Mouse (Mus musculus) hindbrain, embryonic 10.5 days (tissue): ENCODE results near the gene Prim2. TPM values are rescaled to one million over a fixed set of nuclear protein-coding genes. Genes with fewer than 3 reads are reported as not detected.
"Not testable (repeated sequence)": the region's sequence is repeated elsewhere in the genome, so short reads cannot be mapped to it uniquely, and the experiment has no call there.

Experiments used
- DNase-seq: peaks from one replicate; pipeline ENCODE4 v3.0.0-alpha.2; 2017; ENCODE audit warnings: low spot score
- H3K27ac ChIP-seq: fragments of 300-500 bp; sonication (generic); 2 replicates; pipeline ENCODE4 v1.5.1; 2016; ENCODE audit warnings: mild to moderate bottlenecking, moderate library complexity
- H3K27me3 ChIP-seq: fragments of 300-500 bp; sonication (generic); 2 replicates; pipeline ENCODE4 v1.6.1; 2016; ENCODE audit warnings: mild to moderate bottlenecking; ENCODE audit not compliant: poor library complexity, insufficient read depth, severe bottlenecking
- H3K36me3 ChIP-seq: fragments of 300-500 bp; sonication (generic); 2 replicates; pipeline ENCODE4 v1.6.1; 2016; ENCODE audit warnings: mild to moderate bottlenecking, moderate library complexity
- H3K4me1 ChIP-seq: fragments of 300-500 bp; sonication (generic); replicated peaks from 2 replicates; pipeline ENCODE4 v1.6.1; 2016; ENCODE audit warnings: mild to moderate bottlenecking
- H3K4me3 ChIP-seq: fragments of 300-500 bp; sonication (generic); 2 replicates; pipeline ENCODE4 v1.5.1; 2016; ENCODE audit warnings: mild to moderate bottlenecking, moderate library complexity
- H3K9me3 ChIP-seq: fragments of 300-500 bp; sonication (generic); 2 replicates; pipeline ENCODE4 v1.6.1; 2016; ENCODE audit warnings: mild to moderate bottlenecking, moderate library complexity
- whole genome bisulfite sequencing: fragments of 180-500 bp; shearing (Covaris S2); methylation state at CpG from one replicate; pipeline ENCODE4 v1.1.7; 2016; 5-methylcytosine and 5-hydroxymethylcytosine counted together
- polyA plus RNA-seq: library from polyadenylated mRNA; unstranded; fragments of >200 nt; fragmentation: Nextera tagmentation; extraction: Ambion mirVana; gene quantifications from 2 replicates; pipeline ENCODE4 v1.2.1, GENCODE M21; 2016

Prim2 gene
- polyA plus RNA-seq, 1 experiment from 2014 or later, result 44.4 TPM

DNA sequence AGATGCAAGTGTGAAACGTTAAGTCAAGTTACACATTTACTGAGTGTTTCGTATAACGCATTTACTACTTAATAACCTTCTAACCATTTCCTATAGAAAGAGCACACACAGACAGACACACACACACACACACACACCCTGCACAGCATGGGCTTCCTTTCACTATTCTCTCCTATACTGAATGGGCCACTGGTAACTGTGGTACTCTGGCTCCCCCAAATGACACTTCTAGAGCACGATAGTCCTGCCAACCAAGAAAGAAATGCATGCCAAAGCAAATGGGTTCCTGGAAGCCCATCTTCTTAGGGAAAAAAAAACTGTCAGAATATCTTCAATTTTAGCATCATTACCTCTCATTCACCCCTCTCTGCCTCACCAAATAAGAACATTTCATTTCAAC is 22.4 kb downstream of the Prim2 start:
- no peaks in the 10 kb centered on the region for H3K4me1 ChIP-seq
- no peak overlapping the region for H3K27ac ChIP-seq
- H3K9me3 ChIP-seq, result no peaks in the 10 kb centered on the region
- 84% methylated on average over 4 of the region's 4 CpGs for WGBS
- no peak overlapping the region for H3K4me3 ChIP-seq
- DNase-seq, result no peak
- H3K36me3 ChIP-seq, result peaks cover 75% of the 10 kb centered on the region
- no peaks in the 10 kb centered on the region for H3K27me3 ChIP-seq

DNA sequence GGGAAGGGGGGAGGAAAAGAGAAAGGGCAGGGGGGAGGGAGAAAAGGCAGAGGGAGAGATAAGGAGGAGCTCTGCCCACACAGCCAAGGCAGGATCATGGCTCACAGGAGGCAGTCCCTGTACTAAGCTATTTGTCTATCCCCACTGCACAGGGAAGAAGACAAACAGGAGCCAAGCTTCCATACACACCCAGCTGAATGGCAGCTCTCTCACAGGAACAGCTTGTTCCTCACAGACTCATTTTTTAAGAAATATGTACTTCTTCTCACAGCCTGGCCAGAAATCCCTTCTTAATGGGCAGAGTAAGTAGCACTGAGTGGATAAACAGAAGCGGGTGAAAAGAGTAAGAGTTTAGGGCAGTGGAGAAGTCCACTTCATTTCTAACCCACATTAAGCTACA is 23.9 kb downstream of the Prim2 start:
- Histone ChIP-seq H3K27me3 (no peaks in the 10 kb centered on the region), H3K9me3 (no peaks in the 10 kb centered on the region), H3K4me1 (no peaks in the 10 kb centered on the region), H3K4me3 (no peak overlapping the region), H3K36me3 (peaks cover 75% of the 10 kb centered on the region), H3K27ac (no peak overlapping the region)
- no peak for DNase-seq
- WGBS, result 91% methylated on average over 1 of the region's 1 CpGs

DNA sequence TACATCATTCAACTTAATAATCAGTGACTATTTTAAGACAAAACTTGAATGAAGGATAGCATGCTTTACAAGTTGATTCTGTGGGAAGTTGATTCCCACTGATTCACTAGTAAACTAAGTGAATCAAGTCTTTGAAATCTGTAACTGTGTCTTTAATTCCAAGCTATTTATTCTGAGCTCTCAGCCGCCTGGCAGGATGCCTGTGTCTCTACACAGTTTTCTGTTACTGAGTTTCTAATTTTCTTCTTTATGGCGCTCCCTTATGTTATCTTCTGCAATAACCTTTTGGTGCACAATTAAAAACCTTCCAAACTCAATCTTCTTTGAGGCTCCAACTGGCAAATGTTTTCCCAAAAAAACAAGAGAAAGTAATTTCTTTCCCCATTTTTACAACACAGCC is 28.5 kb downstream of the Prim2 start:
- 92% methylated on average over 2 of the region's 2 CpGs for WGBS
- Histone ChIP-seq H3K4me3 (no peak overlapping the region), H3K9me3 (peaks cover 6% of the 10 kb centered on the region; the same call in 1 of the 2 replicates), H3K27me3 (no peaks in the 10 kb centered on the region), H3K27ac (no peak overlapping the region), H3K36me3 (peaks cover 71% of the 10 kb centered on the region), H3K4me1 (no peaks in the 10 kb centered on the region)
- DNase-seq, result no peak

DNA sequence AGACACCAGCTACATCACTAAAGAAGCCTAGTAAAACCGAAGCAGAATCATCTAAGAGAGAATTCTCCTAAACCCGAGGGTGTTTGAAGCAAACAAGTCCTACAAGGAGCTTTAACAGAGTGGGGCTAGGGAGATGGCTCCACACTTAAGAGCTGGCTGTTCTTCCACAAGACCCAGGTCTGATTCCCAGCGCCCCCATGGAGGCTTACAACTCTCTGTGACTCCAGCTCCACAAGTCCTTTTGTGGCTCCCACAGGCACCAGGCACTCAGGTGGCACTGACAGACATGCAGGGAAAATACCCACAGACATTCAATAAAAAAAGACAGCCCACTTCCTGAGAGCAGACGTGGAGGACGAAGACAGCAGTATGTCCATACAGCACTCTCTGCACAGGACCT is 29.5 kb downstream of the Prim2 start:
- no peak overlapping the region for H3K4me3 ChIP-seq
- peaks cover 6% of the 10 kb centered on the region; the same call in 1 of the 2 replicates for H3K9me3 ChIP-seq
- no peak overlapping the region for H3K27ac ChIP-seq
- no peaks in the 10 kb centered on the region for H3K4me1 ChIP-seq
- DNase-seq, result no peak
- H3K36me3 ChIP-seq, result peaks cover 68% of the 10 kb centered on the region
- 94% methylated on average over 5 of the region's 5 CpGs for WGBS
- H3K27me3 ChIP-seq, result no peaks in the 10 kb centered on the region

DNA sequence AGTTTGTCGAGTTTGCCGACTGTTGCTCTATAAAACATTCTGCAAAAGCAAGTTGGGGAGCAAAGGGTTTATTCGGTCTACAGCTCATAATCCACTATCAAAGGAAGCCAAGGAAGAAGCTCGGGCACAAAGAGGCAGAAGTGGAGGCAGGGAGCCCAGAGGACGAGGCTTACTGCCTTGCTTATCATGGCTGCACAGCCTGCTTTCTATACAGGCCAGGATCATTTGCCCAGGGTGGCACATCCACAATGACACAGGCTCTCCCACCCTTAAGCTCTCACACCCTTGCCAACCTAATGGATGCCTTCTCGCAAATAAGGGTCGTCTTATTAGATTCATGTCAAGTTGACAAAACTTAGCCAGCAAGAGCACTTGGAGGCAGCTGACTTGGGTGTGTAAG is 30.4 kb downstream of the Prim2 start:
- H3K4me1 ChIP-seq, result no peaks in the 10 kb centered on the region
- peaks cover 69% of the 10 kb centered on the region for H3K36me3 ChIP-seq
- H3K27ac ChIP-seq, result no peak overlapping the region
- DNase-seq, result no peak
- H3K4me3 ChIP-seq, result no peak overlapping the region
- peaks cover 6% of the 10 kb centered on the region; the same call in 1 of the 2 replicates for H3K9me3 ChIP-seq
- WGBS, result 96% methylated on average over 7 of the region's 7 CpGs
- H3K27me3 ChIP-seq, result no peaks in the 10 kb centered on the region

DNA sequence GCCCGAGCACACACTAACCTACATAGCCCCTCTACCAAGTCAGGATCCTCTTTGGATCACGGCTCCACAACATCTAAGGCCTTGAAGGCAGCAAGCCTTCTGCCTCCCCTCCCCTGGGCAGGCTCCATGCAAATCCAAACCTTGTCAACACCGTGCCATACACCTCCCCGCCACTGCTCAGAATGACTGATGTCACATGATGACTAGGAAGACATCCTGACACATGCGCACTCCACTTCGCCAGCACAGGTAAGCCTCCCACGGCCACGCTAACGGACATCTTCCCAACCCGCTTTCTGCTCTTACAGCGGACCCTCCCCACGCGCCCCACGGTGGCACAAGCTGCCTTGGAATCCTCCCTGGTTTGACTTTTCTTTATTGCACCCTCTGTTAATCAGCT is 31.8 kb downstream of the Prim2 start:
- Histone ChIP-seq H3K4me1 (no peaks in the 10 kb centered on the region), H3K27me3 (no peaks in the 10 kb centered on the region), H3K9me3 (peaks cover 6% of the 10 kb centered on the region; the same call in 1 of the 2 replicates), H3K36me3 (peaks cover 78% of the 10 kb centered on the region), H3K27ac (no peak overlapping the region), H3K4me3 (no peak overlapping the region)
- DNase-seq, result no peak
- 95% methylated on average over 14 of the region's 14 CpGs for WGBS

DNA sequence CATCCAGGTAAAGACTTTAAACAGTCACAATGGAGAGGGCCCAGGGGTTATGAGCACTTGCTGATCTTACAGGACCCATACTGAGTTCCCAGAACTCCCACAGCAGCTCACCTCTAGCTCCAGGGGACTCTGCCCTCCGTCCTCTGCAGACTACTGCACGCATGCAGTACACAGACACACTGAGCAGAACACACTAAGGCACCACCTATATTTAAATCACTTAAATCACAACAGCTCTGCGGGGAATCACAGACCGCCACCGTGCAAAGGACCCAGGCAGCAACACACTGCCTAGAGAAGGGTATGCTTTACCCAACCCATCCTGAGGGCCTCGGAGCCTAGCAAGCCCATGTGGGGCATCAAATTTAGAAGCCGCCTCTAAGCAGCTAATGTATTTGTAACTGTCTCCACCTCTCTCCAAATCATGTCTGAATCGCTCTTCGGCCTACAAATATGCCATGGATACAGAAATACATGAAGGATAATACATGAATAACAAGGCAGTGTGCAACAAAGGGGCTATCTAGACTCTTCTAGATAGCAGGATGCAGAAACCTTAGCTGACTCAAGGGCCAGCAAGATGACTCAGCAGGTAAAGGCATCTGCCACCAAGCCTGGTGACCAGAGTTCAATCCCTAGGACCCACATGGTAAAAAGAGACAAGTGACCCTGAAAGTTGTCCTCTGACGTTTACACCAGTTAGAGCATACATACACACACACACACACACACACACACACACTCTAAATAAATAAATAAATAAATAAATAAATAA is 33.0 kb downstream of the Prim2 start:
- H3K27me3 ChIP-seq, result no peaks in the 10 kb centered on the region
- DNase-seq, result no peak
- 88% methylated on average over 10 of the region's 10 CpGs for WGBS

DNA sequence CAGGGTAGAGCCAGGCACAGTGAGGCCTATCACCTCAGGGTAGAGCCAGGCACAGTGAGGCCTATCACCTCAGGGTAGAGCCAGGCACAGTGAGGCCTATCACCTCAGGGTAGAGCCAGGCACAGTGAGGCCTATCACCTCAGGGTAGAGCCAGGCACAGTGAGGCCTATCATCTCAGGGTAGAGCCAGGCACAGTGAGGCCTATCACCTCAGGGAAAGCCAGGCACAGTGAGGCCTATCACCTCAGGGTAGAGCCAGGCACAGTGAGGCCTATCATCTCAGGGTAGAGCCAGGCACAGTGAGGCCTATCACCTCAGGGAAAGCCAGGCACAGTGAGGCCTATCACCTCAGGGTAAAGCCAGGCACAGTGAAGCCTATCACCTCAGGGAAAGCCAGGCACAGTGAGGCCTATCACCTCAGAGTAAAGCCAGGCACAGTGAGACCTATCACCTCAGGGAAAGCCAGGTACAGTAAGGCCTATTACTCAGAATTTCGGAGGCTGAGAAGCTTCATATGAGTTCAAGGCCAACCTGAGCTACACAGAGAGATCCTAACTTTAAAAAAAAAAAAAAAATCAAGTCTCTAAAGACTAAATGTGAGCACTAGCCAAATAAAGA is 38.5 kb downstream of the Prim2 start:
- not testable (repeated sequence) for H3K27me3 ChIP-seq, H3K9me3 ChIP-seq, H3K27ac ChIP-seq, H3K4me1 ChIP-seq, DNase-seq, H3K4me3 ChIP-seq
- H3K36me3 ChIP-seq, result peaks cover 74% of the 10 kb centered on the region
- 91% methylated on average over 1 of the region's 1 CpGs for WGBS

More for the DNA sequence above, 33.0 kb downstream of the Prim2 start:
- no peaks in the 10 kb centered on the region for H3K4me1 ChIP-seq
- H3K9me3 ChIP-seq, result peaks cover 6% of the 10 kb centered on the region; the same call in 1 of the 2 replicates
- H3K4me3 ChIP-seq, result no peak overlapping the region
- no peak overlapping the region for H3K27ac ChIP-seq
- peaks cover 78% of the 10 kb centered on the region for H3K36me3 ChIP-seq

DNA sequence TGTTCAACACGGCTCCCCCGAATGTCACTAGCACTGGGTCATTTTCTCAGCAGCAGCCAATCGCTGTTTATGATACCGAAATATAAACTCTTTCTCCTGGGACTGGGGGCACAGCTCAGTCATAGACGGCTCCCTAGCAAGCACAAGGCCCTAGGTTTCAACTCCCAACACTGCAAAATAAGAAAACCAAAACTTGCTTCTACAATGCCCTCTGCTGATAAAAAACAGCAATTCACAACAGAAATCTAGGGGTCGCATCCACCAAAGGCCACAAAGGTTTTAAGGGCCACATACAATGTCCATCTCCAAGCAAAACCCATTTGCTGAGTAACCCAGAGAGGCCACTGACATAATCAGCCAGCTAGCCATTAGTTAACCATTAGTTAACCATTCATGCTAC is 41.8 kb downstream of the Prim2 start:
- H3K4me3 ChIP-seq, result no peak overlapping the region
- no peaks in the 10 kb centered on the region for H3K27me3 ChIP-seq
- no peak overlapping the region for H3K27ac ChIP-seq
- H3K36me3 ChIP-seq, result peaks cover 83% of the 10 kb centered on the region
- no peaks in the 10 kb centered on the region for H3K9me3 ChIP-seq
- H3K4me1 ChIP-seq, result no peaks in the 10 kb centered on the region
- DNase-seq, result no peak
- WGBS, result 91% methylated on average over 6 of the region's 6 CpGs

DNA sequence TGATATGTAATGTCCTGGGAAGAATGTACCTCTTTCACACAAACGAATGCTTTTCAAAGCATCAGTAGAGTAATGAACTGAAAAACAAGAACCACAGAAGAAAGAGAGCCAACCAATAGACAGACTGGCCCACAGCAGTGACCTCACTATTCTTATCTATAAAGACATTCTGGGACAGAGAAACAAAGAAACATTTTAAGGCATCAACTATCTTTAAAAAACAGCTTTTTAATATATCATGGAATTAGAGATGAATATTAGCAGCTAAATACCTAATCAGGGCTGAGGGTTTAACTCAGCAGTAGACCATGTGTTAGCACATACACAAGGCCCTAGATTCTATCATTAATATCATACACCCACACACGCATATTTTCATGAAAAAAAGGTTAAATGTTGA is 42.5 kb downstream of the Prim2 start:
- H3K27ac ChIP-seq, result no peak overlapping the region
- H3K27me3 ChIP-seq, result no peaks in the 10 kb centered on the region
- no peak for DNase-seq
- peaks cover 83% of the 10 kb centered on the region for H3K36me3 ChIP-seq
- H3K9me3 ChIP-seq, result no peaks in the 10 kb centered on the region
- WGBS, result 94% methylated on average over 2 of the region's 2 CpGs
- no peaks in the 10 kb centered on the region for H3K4me1 ChIP-seq
- no peak overlapping the region for H3K4me3 ChIP-seq

DNA sequence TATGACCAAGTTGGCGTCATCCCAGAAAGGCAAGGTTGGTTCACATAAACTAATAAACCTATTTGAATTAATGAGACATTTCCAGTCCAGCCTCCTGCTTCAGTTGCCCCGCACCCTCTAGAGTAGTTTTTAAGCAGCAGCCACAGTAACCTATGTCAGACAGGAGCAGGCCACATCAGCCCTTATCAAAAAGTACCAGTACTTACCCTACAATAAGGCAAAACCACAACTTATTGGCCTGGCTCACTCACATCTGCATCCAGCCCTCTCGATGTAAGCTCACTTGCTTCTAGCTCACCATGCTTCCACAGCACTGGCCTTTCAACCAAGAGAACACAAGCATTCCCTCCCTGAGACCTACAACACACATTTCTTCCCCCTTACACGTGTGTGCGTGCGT is 44.7 kb downstream of the Prim2 start:
- H3K9me3 ChIP-seq, result no peaks in the 10 kb centered on the region

DNA sequence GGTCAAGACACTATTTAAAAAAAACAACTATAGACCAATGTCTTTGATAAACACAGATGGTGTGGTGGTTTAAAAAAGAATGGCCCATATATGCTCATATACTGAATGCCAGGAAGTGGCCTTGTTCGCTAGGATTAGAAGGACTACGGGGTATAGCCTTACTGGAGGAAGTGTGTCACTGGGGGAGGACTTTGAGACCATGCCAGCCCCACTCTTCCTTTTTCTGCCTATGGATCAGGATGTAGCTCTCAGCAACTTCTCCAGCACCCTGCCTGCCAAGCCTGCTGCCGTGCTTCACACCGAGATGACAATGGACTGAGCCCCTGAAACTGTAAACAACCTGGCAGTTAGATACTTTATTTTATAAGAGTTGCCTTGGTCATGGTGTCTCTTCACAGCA is 45.2 kb downstream of the Prim2 start:
- WGBS, result 90% methylated on average over 4 of the region's 4 CpGs
- Histone ChIP-seq H3K4me3 (no peak overlapping the region), H3K9me3 (no peaks in the 10 kb centered on the region), H3K36me3 (peaks cover 69% of the 10 kb centered on the region), H3K4me1 (no peaks in the 10 kb centered on the region), H3K27me3 (no peaks in the 10 kb centered on the region), H3K27ac (no peak overlapping the region)
- DNase-seq, result no peak

More for the DNA sequence above, 44.7 kb downstream of the Prim2 start:
- DNase-seq, result no peak
- Histone ChIP-seq H3K4me3 (no peak overlapping the region), H3K27me3 (no peaks in the 10 kb centered on the region), H3K27ac (no peak overlapping the region), H3K36me3 (peaks cover 73% of the 10 kb centered on the region), H3K4me1 (no peaks in the 10 kb centered on the region)
- WGBS, result 93% methylated on average over 6 of the region's 6 CpGs

DNA sequence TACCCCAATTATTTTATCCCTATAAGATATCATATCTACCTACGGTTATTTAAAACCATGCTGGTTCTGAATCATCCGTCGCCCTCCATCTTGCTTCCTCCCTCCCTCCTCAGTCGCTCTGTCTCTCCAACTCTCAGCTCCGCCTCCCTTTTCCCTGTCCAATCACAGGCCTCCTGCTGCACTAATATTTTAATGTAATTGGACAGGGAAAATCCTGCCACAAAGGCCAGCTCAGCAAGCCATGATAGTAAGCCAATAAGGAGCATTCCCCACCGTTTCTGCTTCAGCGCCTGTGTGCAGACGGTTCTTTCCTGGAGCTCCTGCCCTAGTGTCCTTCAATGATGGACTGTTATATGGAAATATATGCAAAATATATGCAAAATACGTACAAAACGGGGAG is 47.8 kb downstream of the Prim2 start:
- DNase-seq, result no peak
- peaks cover 58% of the 10 kb centered on the region for H3K36me3 ChIP-seq
- no peak overlapping the region for H3K4me3 ChIP-seq
- H3K27me3 ChIP-seq, result no peaks in the 10 kb centered on the region
- no peaks in the 10 kb centered on the region for H3K4me1 ChIP-seq
- H3K9me3 ChIP-seq, result no peaks in the 10 kb centered on the region
- 93% methylated on average over 10 of the region's 10 CpGs for whole genome bisulfite sequencing
- H3K27ac ChIP-seq, result no peak overlapping the region
